Mouse (Mus musculus) heart, adult 8-10 months (tissue): Measurements from ENCODE around the gene Dlgap1. TPM values are rescaled to one million over a fixed set of nuclear protein-coding genes. Genes with fewer than 3 reads are reported as not detected.
"Not testable (repeated sequence)": the region's sequence is repeated elsewhere in the genome, so short reads cannot be mapped to it uniquely, and the experiment has no call there.

ENCODE experiments used
- DNase-seq: peaks from one replicate; pipeline ENCODE4 v3.0.0; 2022; ENCODE audit warnings: low spot score
- total RNA-seq, 4 experiments: library from RNA; stranded (reverse); gene quantifications; 2 replicates each; pipeline ENCODE4 v1.2.4; 2022

Gene Dlgap1
- total RNA-seq, 4 experiments from 2014 or later, result 0.49 to 1.1 (median 0.80) TPM

DNA sequence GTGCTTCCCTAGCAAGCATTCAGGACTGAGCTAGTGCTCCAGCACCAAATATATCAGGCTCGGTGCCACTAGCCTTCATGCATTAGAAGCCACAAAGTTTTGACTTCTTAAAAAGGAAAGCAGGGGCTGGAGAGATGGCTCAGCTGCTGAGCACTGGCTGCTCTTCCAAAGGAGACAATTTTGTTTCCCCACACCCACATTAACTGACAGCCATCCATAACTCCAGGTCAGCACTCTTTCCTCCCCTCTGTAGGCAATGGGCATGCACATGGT lies 828.8 kb downstream of the Dlgap1 start:
- DNase-seq, result no peak

GRCm38 (mm10) chr17:70799266-70799665 lies 830.4 kb downstream of the Dlgap1 start:
- DNase-seq, result no peak

DNA sequence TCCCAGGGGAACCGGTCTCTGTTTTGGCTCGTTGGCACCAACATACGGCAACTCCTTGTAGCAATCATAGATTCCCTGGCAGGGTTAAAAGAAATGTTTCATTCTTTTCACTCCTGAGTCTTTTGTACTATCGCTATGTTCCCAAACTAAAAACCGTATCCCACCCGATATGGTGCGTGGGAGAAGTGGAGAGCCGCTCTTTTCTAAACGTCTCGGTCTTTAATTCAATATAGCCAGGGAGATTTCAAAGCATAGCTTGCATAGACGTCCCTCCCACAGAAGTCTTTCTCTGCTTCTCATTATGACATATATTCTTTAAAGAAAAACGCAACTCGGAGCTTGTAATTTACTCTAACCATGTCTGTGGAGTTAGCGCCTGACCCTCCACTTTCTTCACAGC lies 833.1 kb downstream of the Dlgap1 start:
- no peak for DNase-seq

- DNase-seq, result no peak
Observed at GRCm38 (mm10) chr17:70805866-70806265, 837.0 kb downstream of the Dlgap1 start.

- DNase-seq, result no peak
Observed at GRCm38 (mm10) chr17:70806600-70806999, 837.7 kb downstream of the Dlgap1 start.

- no peak for DNase-seq
Observed at GRCm38 (mm10) chr17:70807885-70808284, 839.0 kb downstream of the Dlgap1 start.

DNA sequence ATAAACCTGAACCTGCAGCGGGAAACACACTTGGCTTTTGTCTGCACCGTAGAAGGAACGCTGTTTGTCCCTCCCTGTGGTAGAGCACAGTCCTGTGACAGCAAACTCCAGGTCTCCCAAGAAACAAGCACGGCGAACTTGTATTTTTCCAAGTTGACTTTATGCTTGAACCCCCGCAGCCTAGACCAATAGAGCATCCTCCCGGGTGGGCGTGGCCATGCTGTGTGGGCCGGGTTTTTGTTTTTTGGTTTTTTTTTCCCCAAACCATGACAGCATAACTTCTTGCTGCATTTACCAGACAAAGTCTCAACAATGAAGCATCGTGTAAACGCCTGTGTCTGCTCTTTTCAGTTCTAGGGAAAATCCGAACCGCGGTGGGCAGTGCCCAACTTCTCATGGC lies 840.0 kb downstream of the Dlgap1 start:
- DNase-seq, result no peak

- no peak for DNase-seq
Observed at GRCm38 (mm10) chr17:70809776-70810175, 840.9 kb downstream of the Dlgap1 start.

- no peak for DNase-seq
Observed at GRCm38 (mm10) chr17:70810795-70811194, 841.9 kb downstream of the Dlgap1 start.

DNA sequence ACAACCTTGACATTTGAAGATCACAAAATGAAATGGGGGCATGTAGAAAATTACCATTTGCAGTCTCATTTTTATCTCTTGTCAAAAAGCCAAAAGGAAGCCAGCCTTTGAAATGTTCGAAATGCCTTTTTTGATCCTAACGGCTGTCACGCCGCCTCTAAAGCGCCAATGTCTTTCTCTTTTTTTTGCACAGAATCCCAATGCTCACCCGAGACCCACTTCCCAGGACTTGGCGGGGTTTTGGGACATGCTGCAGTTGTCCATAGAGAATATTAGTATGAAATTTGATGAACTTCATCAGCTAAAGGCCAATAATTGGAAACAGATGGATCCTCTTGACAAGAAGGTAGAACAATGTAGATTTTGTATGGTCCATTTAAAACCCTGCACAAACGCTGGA lies 846.1 kb downstream of the Dlgap1 start:
- DNase-seq, result no peak

- no peak for DNase-seq
Observed at GRCm38 (mm10) chr17:70817862-70818451, 849.1 kb downstream of the Dlgap1 start.

DNA sequence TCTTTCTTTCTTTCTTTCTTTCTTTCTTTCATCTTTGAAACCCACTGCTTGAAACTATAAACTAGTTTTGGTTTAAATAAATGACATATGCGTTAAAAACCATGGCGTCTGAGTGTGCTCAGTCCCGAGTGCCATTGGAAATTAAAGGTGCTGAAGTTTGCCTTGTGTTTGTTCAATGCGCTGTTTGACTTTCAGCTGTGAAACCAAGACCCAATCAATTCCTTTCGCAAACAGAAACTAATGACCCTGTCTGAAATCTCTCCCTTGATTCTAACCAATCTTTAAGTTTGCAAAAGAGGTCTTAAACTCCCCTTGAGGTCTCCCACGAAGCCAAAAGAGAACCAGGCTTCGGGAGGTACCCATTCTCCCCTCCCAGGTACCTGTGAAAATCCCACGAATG lies 854.2 kb downstream of the Dlgap1 start:
- no peak for DNase-seq

GRCm38 (mm10) chr17:70826227-70826626 lies 857.4 kb downstream of the Dlgap1 start:
- no peak for DNase-seq

DNA sequence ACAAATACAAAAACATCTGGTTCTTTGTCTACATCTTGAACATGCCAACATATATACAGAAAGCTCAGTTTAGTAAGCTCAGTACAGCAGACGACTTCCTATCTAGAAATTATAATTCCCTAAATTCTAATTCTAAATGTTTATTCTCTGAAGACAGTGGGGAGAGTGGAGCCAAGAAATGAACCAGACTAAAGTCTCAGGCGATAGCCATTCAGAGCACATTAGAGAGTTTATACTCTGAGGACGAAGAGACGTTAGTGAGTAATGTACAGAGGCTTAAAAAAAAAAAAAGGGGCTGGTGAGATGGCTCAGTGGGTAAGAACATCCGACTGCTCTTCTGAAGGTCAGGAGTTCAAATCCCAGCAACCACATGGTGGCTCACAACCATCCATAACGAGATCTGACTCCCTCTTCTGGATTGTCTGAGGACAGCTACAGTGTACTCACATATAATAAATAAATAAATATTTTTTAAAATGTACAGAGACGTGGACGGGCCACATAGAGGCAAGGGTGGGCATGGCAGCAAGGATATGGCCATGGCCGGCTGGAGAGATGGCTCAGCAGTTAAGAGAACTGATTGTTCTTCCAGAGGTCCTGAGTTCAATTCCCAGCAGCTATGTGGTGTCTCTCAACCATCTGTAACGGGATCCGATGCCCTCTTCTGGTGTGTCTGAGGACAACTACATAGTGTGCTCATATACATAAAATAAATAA lies 858.7 kb downstream of the Dlgap1 start:
- not testable (repeated sequence) for DNase-seq

DNA sequence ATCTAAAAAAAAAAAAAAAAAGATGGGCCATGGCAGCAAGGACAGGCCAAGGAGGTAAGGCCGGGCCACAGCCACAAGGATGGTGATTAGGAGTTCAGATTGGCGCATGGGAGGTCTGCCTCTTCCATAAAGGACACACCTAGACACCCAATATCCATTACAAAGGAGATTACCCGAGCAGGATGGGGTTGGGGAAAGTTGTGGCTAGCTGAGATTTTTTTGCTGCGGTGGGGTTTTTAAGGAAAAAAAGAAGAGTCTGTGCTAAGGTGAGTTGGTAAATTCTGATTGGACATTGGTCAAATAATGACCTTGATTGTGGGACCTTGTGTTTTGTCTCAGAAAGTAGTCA lies 859.3 kb downstream of the Dlgap1 start:
- DNase-seq, result no peak

DNA sequence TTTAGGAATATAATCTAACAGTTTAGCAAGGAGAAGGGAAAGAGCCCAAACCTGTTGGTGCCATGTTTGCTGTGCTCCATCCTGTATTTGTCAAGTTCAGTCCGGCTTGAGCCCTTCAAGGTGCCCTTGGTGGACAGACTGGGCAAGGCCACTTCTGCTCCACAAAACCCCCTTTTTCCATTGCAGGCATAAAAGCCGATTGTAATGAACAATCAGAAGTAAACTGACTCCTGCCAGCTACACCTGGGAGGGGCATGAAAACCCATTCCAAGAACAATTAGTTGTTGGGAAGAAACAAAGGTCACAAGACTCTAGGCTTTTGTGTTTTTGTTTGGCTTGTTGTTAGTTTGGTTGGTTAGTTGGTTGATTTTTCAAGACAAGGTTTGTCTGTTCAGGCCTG lies 859.7 kb downstream of the Dlgap1 start:
- DNase-seq, result no peak

- no peak for DNase-seq
Observed at GRCm38 (mm10) chr17:70829217-70829616, 860.3 kb downstream of the Dlgap1 start.

- DNase-seq, result no peak
Observed at GRCm38 (mm10) chr17:70829943-70830715, 861.3 kb downstream of the Dlgap1 start.

DNA sequence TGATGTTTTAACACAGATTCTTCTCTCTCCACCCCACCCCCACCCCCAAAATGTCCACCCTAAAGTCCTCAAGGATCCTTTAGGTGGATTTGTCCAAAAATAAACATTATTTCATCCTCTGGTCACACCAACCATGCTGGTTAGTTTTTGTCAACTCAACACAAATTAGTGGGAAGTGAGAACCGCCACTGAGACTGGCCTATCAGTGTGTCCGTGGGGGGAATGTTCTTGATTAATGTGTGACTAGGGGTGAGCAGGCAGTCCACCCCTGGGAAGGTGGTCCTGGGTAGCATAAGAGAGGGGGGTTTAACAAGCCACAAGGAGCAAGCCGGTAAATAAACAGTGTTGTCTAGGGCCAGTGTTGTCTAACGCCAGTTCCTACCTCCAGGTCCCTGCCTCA lies 862.7 kb downstream of the Dlgap1 start:
- no peak for DNase-seq

DNA sequence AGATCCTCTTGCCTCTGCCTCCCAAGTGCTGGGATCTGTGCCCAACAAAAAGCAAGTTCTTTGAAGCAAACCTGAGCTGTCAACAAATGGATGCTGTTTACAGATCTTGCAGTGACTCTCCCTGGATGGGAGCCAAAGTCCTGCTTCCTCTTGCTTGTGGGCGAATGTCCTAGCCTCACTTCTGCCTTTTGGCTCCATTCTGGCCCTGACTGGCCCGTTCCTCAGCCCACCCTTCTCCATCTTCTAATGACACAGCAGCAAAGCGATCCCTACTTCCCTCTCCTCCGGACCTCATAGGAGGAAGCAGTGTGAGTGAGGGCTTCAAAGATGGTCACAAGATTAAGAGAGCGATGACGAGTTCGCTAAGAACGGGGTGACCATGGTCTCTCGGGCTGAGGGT lies 863.7 kb downstream of the Dlgap1 start:
- DNase-seq, result peak; percentile 64

GRCm38 (mm10) chr17:70834430-70834965 lies 865.6 kb downstream of the Dlgap1 start:
- DNase-seq, result peak; percentile 17

- no peak for DNase-seq
Observed at GRCm38 (mm10) chr17:70835071-70835790, 866.4 kb downstream of the Dlgap1 start.
